Mouse (Mus musculus): ENCODE measurements around the gene Mrps25. TPM values are rescaled to one million over a fixed set of nuclear protein-coding genes. Genes with fewer than 3 reads are reported as not detected.

The Mrps25 gene
- polyA plus RNA-seq, 1 experiment from 2014 or later = 66.0 TPM

DNA sequence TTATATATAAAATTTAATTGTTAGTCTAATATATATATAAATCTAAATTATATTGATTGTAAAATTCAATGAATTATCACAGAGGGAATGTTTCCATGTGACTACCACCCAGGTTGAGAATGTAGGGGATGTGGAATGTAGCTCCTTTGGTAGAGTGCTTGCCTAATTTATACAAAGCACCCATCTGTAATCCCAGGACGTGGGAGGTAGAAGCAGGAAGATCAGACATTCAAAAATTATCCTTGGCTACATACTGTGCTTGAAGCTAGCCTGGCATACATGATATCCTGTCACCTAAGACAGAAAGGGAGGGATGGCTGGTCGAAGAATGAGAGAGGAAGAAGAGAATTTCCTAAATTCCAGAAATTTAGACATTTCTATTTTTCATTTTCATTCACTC, 47.5 kb downstream of the Mrps25 start:
- H3K4me1 ChIP-seq (ENCODE audit: control insufficient read depth, insufficient read depth, low read length) = no peaks in the 10 kb centered on the region
- no peak for ATAC-seq (ENCODE audit: low read depth)

DNA sequence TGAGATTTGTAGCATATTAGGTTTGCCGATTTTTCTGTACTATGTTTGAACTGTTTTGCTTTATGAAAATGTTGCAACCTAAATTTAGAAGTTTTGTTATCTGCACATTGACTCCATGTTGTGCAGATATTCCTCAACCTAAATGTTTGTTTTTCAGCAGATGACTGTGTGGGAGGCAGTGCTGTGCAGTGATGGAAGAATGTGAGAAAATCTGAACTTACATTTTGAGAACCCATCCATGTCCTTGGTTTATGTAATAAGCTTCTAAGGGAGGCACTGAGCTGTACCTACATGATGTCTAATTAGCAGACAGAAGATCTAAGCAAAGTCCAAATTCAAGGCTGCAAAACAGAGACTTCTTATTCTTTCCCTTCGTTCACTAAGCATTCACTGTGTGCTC, 50.2 kb downstream of the Mrps25 start:
- H3K9ac ChIP-seq (replicated peaks; ENCODE audit: low read depth, low read length) = no peak overlapping the region
- no peaks in the 10 kb centered on the region for H3K9me3 ChIP-seq (ENCODE audit: control insufficient read depth, low read length)
- no peak for ATAC-seq (ENCODE audit: low read depth)
- no peaks in the 10 kb centered on the region for H3K4me1 ChIP-seq (ENCODE audit: control insufficient read depth, insufficient read depth, low read length)
- H3K27ac ChIP-seq (ENCODE audit: low read depth, low read length) = no peak overlapping the region
- no peak overlapping the region for H3K4me3 ChIP-seq (ENCODE audit: low read depth, low read length)
- H3K36me3 ChIP-seq (ENCODE audit: control insufficient read depth, insufficient read depth, low read length) = no peaks in the 10 kb centered on the region
- WGBS = 97% methylated on average over 2 of the region's 2 CpGs
- no peak overlapping the region for H3K4me2 ChIP-seq (ENCODE audit: low read depth, low read length)
- H3K27me3 ChIP-seq (ENCODE audit: control insufficient read depth, insufficient read depth, low read length) = no peaks in the 10 kb centered on the region

More for the DNA sequence above, 47.5 kb downstream of the Mrps25 start:
- Histone ChIP-seq H3K4me3 (ENCODE audit: low read depth, low read length) (no peak overlapping the region), H3K27me3 (ENCODE audit: control insufficient read depth, insufficient read depth, low read length) (no peaks in the 10 kb centered on the region), H3K27ac (ENCODE audit: low read depth, low read length) (no peak overlapping the region), H3K9ac (replicated peaks; ENCODE audit: low read depth, low read length) (no peak overlapping the region), H3K36me3 (ENCODE audit: control insufficient read depth, insufficient read depth, low read length) (peaks cover 4% of the 10 kb centered on the region), H3K4me2 (ENCODE audit: low read depth, low read length) (no peak overlapping the region), H3K9me3 (ENCODE audit: control insufficient read depth, low read length) (no peaks in the 10 kb centered on the region)
- 86% methylated on average over 2 of the region's 2 CpGs for WGBS

DNA sequence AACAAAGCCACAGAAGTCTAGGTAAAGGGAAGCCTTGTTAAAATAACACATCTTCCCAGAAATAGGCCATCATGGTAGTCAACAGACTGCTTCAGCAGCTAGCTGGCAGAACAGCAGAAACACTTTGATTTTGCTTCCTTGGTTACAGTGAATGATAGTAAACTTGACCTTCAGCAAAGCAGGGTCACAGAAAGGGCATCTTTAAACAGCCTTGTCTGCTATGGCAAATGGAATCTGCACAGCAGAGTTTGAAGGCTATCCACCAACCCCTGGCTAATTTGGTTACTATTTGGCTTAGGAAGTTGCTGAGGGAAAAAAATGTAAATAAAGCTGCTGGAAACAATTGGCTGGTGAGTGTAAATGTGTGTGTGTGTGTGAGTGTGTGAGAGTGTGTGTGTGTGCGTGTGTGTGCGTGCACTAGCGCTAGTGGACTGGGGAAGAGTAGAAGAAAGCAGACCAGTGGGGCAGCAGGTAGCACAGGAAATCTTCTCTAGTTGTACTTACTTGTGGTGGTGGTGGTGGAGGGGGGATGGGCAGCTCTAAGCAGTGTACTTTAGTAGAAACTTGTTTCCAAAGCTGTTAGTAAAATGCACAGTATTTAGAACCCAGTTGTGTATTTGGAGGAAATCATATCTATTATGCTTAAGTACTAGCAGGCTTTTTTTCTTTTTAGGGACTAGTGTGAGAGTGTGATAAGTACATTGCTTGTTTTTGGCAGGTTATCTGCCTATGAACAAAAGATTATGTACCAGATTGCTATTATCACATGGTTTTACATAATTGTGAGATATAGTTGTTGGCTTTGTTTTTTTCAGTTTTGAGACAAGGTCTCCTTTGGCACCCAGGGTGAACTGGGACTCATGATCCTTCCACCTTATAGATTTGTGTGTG, 51.6 kb downstream of the Mrps25 start:
- WGBS = 89% methylated on average over 3 of the region's 3 CpGs

DNA sequence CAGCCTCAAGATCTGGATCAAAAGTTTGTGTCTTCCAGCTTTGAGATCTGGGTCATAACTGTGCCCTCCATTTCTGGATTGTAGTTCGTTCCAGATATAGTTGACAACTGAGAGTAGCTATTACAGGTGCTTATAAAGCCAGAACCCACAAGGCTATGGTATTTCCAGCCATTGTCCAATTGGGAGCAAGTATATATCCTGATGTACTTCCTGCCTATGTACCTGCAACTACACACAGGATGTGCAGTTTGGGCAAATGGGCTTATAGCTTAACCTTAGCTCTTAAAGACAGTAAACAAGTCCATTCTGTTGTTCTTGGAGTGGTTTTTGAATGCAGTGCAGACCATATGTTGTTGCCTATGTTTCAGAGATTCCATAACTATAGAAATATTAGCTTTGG, 52.4 kb downstream of the Mrps25 start:
- Histone ChIP-seq H3K27ac (ENCODE audit: low read depth, low read length) (no peak overlapping the region), H3K4me3 (ENCODE audit: low read depth, low read length) (no peak overlapping the region), H3K9ac (replicated peaks; ENCODE audit: low read depth, low read length) (no peak overlapping the region), H3K4me1 (ENCODE audit: control insufficient read depth, insufficient read depth, low read length) (no peaks in the 10 kb centered on the region), H3K27me3 (ENCODE audit: control insufficient read depth, insufficient read depth, low read length) (no peaks in the 10 kb centered on the region), H3K4me2 (ENCODE audit: low read depth, low read length) (no peak overlapping the region), H3K36me3 (ENCODE audit: control insufficient read depth, insufficient read depth, low read length) (no peaks in the 10 kb centered on the region), H3K9me3 (ENCODE audit: control insufficient read depth, low read length) (no peaks in the 10 kb centered on the region)
- 93% methylated on average over 1 of the region's 1 CpGs for WGBS
- ATAC-seq (ENCODE audit: low read depth) = no peak

More for the DNA sequence above, 51.6 kb downstream of the Mrps25 start:
- Histone ChIP-seq H3K9me3 (ENCODE audit: control insufficient read depth, low read length) (no peaks in the 10 kb centered on the region), H3K4me1 (ENCODE audit: control insufficient read depth, insufficient read depth, low read length) (no peaks in the 10 kb centered on the region), H3K27ac (ENCODE audit: low read depth, low read length) (no peak overlapping the region), H3K27me3 (ENCODE audit: control insufficient read depth, insufficient read depth, low read length) (no peaks in the 10 kb centered on the region), H3K4me2 (ENCODE audit: low read depth, low read length) (no peak overlapping the region), H3K36me3 (ENCODE audit: control insufficient read depth, insufficient read depth, low read length) (no peaks in the 10 kb centered on the region), H3K9ac (replicated peaks; ENCODE audit: low read depth, low read length) (no peak overlapping the region), H3K4me3 (ENCODE audit: low read depth, low read length) (no peak overlapping the region)
- ATAC-seq (ENCODE audit: low read depth) = no peak

DNA sequence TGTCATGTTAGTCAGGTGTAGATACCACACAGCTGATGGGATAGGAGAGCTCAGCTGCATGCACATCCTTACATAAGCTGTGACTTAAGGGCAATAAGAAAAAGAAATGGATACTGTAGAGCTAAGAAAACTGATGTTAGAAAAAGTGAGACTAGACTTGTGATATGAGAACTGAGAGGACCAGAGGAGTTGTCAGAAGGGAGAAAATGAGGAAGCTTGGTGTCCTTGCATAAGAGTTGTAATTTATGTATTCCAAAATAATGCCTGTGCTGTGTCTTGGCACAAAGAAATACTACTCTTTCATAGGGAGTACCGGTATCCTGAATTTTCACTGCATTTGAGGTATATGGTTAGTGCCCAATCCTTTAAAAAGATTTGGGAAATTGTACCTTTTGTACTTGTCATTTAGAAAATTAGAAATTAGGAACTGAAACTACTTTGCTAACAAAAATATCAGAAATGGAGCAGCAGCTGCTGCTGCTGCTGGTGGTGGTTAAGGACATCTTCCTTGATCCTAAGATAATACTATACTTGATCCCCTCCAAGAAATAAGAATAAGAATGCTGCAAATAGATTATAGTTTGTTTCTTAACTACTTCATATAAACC, 56.9 kb downstream of the Mrps25 start:
- H3K36me3 ChIP-seq (ENCODE audit: control insufficient read depth, insufficient read depth, low read length) = no peaks in the 10 kb centered on the region
- no peak overlapping the region for H3K4me3 ChIP-seq (ENCODE audit: low read depth, low read length)
- ATAC-seq (ENCODE audit: low read depth) = no peak
- H3K27me3 ChIP-seq (ENCODE audit: control insufficient read depth, insufficient read depth, low read length) = no peaks in the 10 kb centered on the region
- no peak overlapping the region for H3K4me2 ChIP-seq (ENCODE audit: low read depth, low read length)
- H3K9ac ChIP-seq (replicated peaks; ENCODE audit: low read depth, low read length) = no peak overlapping the region
- H3K4me1 ChIP-seq (ENCODE audit: control insufficient read depth, insufficient read depth, low read length) = no peaks in the 10 kb centered on the region
- no peaks in the 10 kb centered on the region for H3K9me3 ChIP-seq (ENCODE audit: control insufficient read depth, low read length)
- no peak overlapping the region for H3K27ac ChIP-seq (ENCODE audit: low read depth, low read length)
- WGBS = 95% methylated on average over 1 of the region's 1 CpGs

DNA sequence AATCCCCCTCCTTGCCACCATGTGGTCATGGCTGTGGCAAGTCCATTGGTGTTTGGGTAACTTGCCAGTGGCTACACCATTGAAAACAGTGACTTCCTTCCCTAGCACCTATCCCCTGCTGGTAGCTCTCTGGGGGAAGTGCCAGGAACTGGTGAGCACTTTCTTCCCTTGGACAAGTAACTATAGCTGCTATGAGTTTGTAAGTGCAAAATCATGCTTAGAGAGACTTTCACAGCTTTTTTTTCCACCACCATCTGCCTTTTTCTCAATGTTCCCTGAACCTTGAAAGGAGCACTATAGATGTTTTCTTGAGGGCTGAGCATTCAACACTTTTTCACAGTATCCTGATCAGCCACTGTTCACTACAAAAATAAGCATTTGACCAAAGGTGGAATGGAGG, 59.3 kb downstream of the Mrps25 start:
- no peak for ATAC-seq (ENCODE audit: low read depth)
- H3K9ac ChIP-seq (replicated peaks; ENCODE audit: low read depth, low read length) = no peak overlapping the region
- no peaks in the 10 kb centered on the region for H3K9me3 ChIP-seq (ENCODE audit: control insufficient read depth, low read length)
- H3K4me1 ChIP-seq (ENCODE audit: control insufficient read depth, insufficient read depth, low read length) = no peaks in the 10 kb centered on the region
- no peaks in the 10 kb centered on the region for H3K36me3 ChIP-seq (ENCODE audit: control insufficient read depth, insufficient read depth, low read length)
- no peaks in the 10 kb centered on the region for H3K27me3 ChIP-seq (ENCODE audit: control insufficient read depth, insufficient read depth, low read length)
- H3K4me3 ChIP-seq (ENCODE audit: low read depth, low read length) = no peak overlapping the region
- H3K27ac ChIP-seq (ENCODE audit: low read depth, low read length) = no peak overlapping the region
- no peak overlapping the region for H3K4me2 ChIP-seq (ENCODE audit: low read depth, low read length)

Other genes with a start within 250 kb of the Mrps25 start
- gene Fgd5, start 205.2 kb downstream of the Mrps25 start, polyA plus RNA-seq (2014; fragmentation: Nextera tagmentation; extraction: Ambion mirVana) = 17.2 and 19.0 TPM in 2 replicates
- 34.1 and 36.4 TPM in 2 replicates for gene Nr2c2, start 92.6 kb downstream of the Mrps25 start, polyA plus RNA-seq (2014; fragmentation: Nextera tagmentation; extraction: Ambion mirVana)
- gene Rbsn, start 30.9 kb upstream of the Mrps25 start, polyA plus RNA-seq (2014; fragmentation: Nextera tagmentation; extraction: Ambion mirVana) = 21.7 and 27.1 TPM in 2 replicates
- 0.78 and 1.1 TPM in 2 replicates for gene Trh, start 60.6 kb upstream of the Mrps25 start, polyA plus RNA-seq (2014; fragmentation: Nextera tagmentation; extraction: Ambion mirVana)

Data from neural tube, embryonic 14.5 days (tissue).